Comparison of ENCODE assay signal across 8 mouse cellular contexts in genomic region chr6:73221189-73221957, GRCm38 (mm10). TPM values are rescaled to one million over a fixed set of nuclear protein-coding genes. Genes with fewer than 3 reads are reported as not detected.
DNase-seq lines count a peak whose midpoint lies in the region; ATAC-seq lines count a peak whose summit lies in the region.

Dnah6 (minus strand) TSS chr6:73221651.

- H3K9me3 ChIP-seq in embryonic facial prominence, embryonic 10.5 days: no peaks in the 10 kb centered on the region
- no peaks in the 10 kb centered on the region for H3K9me3 ChIP-seq in limb, embryonic 10.5 days (replicated peaks)
- no peaks in the 10 kb centered on the region for H3K9me3 ChIP-seq in midbrain, embryonic 12.5 days

- H3K36me3 ChIP-seq in embryonic facial prominence, embryonic 10.5 days (replicated peaks): no peaks in the 10 kb centered on the region
- H3K36me3 ChIP-seq in limb, embryonic 10.5 days: no peaks in the 10 kb centered on the region
- H3K36me3 ChIP-seq in midbrain, embryonic 12.5 days: no peaks in the 10 kb centered on the region

- 34% methylated on average over 25 of the region's 25 CpGs for WGBS in embryonic facial prominence, embryonic 10.5 days
- 40% methylated on average over 25 of the region's 25 CpGs for WGBS in limb, embryonic 10.5 days
- WGBS in midbrain, embryonic 12.5 days: 35% methylated on average over 25 of the region's 25 CpGs

- H3K27me3 ChIP-seq in embryonic facial prominence, embryonic 10.5 days (replicated peaks; ENCODE audit: low read depth, poor library complexity, severe bottlenecking): no peaks in the 10 kb centered on the region
- no peaks in the 10 kb centered on the region for H3K27me3 ChIP-seq in limb, embryonic 10.5 days (ENCODE audit: low read depth, poor library complexity, severe bottlenecking)
- no peaks in the 10 kb centered on the region for H3K27me3 ChIP-seq in midbrain, embryonic 12.5 days

- H3K9ac ChIP-seq in midbrain, embryonic 12.5 days (replicated peaks): 0 out of 2 replicates have a peak within 1 kb of the TSS, but pooled peaks have one; percentile 25

- ATAC-seq in midbrain, embryonic 12.5 days (ENCODE audit: low FRiP score, low read depth): peak; percentile 100
- ATAC-seq in erythroid progenitor cell, adult 5-6 weeks (replicated peaks; ENCODE audit: low FRiP score, poor library complexity, severe bottlenecking): no peak

- H3K27ac ChIP-seq in embryonic facial prominence, embryonic 10.5 days (replicated peaks): peak within 1 kb of the TSS; percentile 57; the same call in 1 of the 2 replicates
- peak within 1 kb of the TSS; percentile 44 for H3K27ac ChIP-seq in limb, embryonic 10.5 days
- H3K27ac ChIP-seq in midbrain, embryonic 12.5 days (replicated peaks): no peak within 1 kb of the TSS

- DNase-seq in adrenal gland, postnatal 14 days: peak; percentile 95
- peak; percentile 91 for DNase-seq in embryonic facial prominence, embryonic 10.5 days (ENCODE audit: low spot score)
- peak; percentile 91 to 95 for DNase-seq in heart, adult 18-20 months
- DNase-seq in kidney, adult 18-20 months: peak; percentile 86
- DNase-seq in limb, embryonic 10.5 days (ENCODE audit: low spot score): peak; percentile 84
- DNase-seq in skeletal muscle tissue, adult 2 months (ENCODE audit: low read depth, low spot score): peak; percentile 93

- H3K4me2 ChIP-seq in midbrain, embryonic 12.5 days (replicated peaks): peak within 1 kb of the TSS; percentile 60

- H3K4me3 ChIP-seq in embryonic facial prominence, embryonic 10.5 days: peak within 1 kb of the TSS; percentile 53
- H3K4me3 ChIP-seq in limb, embryonic 10.5 days: peak within 1 kb of the TSS; percentile 46
- H3K4me3 ChIP-seq in midbrain, embryonic 12.5 days: peak within 1 kb of the TSS; percentile 39

- peaks cover 22% of the 10 kb centered on the region for H3K4me1 ChIP-seq in embryonic facial prominence, embryonic 10.5 days
- H3K4me1 ChIP-seq in limb, embryonic 10.5 days: peaks cover 20% of the 10 kb centered on the region
- no peaks in the 10 kb centered on the region for H3K4me1 ChIP-seq in midbrain, embryonic 12.5 days

RNA-seq across cellular contexts. Expression of gene Dnah6, which starts in this region (rescaled TPM):
- 0.07 and 0.08 TPM in 2 replicates for total RNA-seq in adrenal gland, postnatal 14 days (2021)
- polyA plus RNA-seq in embryonic facial prominence, embryonic 10.5 days (2016; fragmentation: Nextera tagmentation; extraction: Ambion mirVana): 0.01 and 0.04 TPM in 2 replicates
- total RNA-seq in heart, adult 18-20 months (2021): under 1 TPM; 0.05 to 0.51 TPM
- 0.01 TPM in 2 replicates for polyA plus RNA-seq in limb, embryonic 10.5 days (2016; fragmentation: Nextera tagmentation; extraction: Ambion mirVana)
- 0.03 and 0.05 TPM in 2 replicates for polyA plus RNA-seq in midbrain, embryonic 12.5 days (2016; fragmentation: Nextera tagmentation; extraction: Ambion mirVana)
- not detected in 2 replicates for total RNA-seq in erythroid progenitor cell, adult 5-6 weeks (2015; ENCODE audit: low replicate concordance)
- total RNA-seq in erythroid progenitor cell, adult 5-6 weeks (2017; ENCODE audit: low replicate concordance): not detected in 2 replicates

Comparison
In these comparisons a context has a peak if more than half of its experiments do, and no peak if none do; other contexts are left out.
1. Peak in DNase-seq in adrenal gland, postnatal 14 days; RNA of the gene not detected or under 1 TPM.
2. Peak in DNase-seq, H3K4me3 ChIP-seq and H3K27ac ChIP-seq in embryonic facial prominence, embryonic 10.5 days; RNA of the gene not detected or under 1 TPM.
3. Peak in DNase-seq in heart, adult 18-20 months; RNA of the gene not detected or under 1 TPM.
4. Peak in DNase-seq, H3K4me3 ChIP-seq and H3K27ac ChIP-seq in limb, embryonic 10.5 days; RNA of the gene not detected or under 1 TPM.
5. Peak in ATAC-seq, H3K4me3 ChIP-seq, H3K9ac ChIP-seq and H3K4me2 ChIP-seq in midbrain, embryonic 12.5 days; RNA of the gene not detected or under 1 TPM.